Mouse (Mus musculus): Measurements from ENCODE around the gene Slc22a13. TPM values are rescaled to one million over a fixed set of nuclear protein-coding genes. Genes with fewer than 3 reads are reported as not detected.

Slc22a13 gene
- total RNA-seq (2014; rRNA removed; ENCODE audit: low replicate concordance): not detected in 2 replicates
- polyA plus RNA-seq (2015; fragmentation: Nextera tagmentation; extraction: Ambion mirVana): not detected in 2 replicates

- Histone ChIP-seq H3K36me3 (replicated peaks; ENCODE audit: control insufficient read depth, insufficient read depth, low read length) (no peaks in the 10 kb centered on the region), H3K9me3 (replicated peaks; ENCODE audit: control insufficient read depth, low read length) (0 out of 2 replicates have a peak, but pooled peaks cover 7% of the 10 kb centered on the region), H3K4me1 (ENCODE audit: control insufficient read depth, insufficient read depth) (no peaks in the 10 kb centered on the region), H3K9ac (replicated peaks; ENCODE audit: low read depth, low read length) (no peak within 1 kb of the TSS), H3K27me3 (ENCODE audit: control insufficient read depth, insufficient read depth, low read length) (no peaks in the 10 kb centered on the region), H3K4me3 (ENCODE audit: low read depth, low read length) (no peak within 1 kb of the TSS), H3K4me2 (ENCODE audit: low read depth, low read length) (no peak within 1 kb of the TSS), H3K27ac (ENCODE audit: low read depth) (no peak within 1 kb of the TSS)
- WGBS: 82% methylated on average over 4 of the region's 4 CpGs
- DNase-seq (ENCODE audit: low spot score): no peak
- ATAC-seq (ENCODE audit: insufficient read depth, low read depth): no peak
- no peak for TF ChIP-seq EP300 (IDR thresholded peaks at IDR 0.05; ENCODE audit: low read depth)
- TF ChIP-seq CTCF (IDR thresholded peaks at IDR 0.05; ENCODE audit: low read depth): no peak
These were observed at the start of gene Slc22a13 for GRCm38 (mm10) chr9:119208998-119209397. TSS of gene Slc22a13 (minus strand) at chr9:119209098.

- Histone ChIP-seq H3K9ac (replicated peaks; ENCODE audit: low read depth, low read length) (no peak overlapping the region), H3K4me3 (ENCODE audit: low read depth, low read length) (no peak overlapping the region), H3K27ac (ENCODE audit: low read depth) (no peak overlapping the region), H3K4me1 (ENCODE audit: control insufficient read depth, insufficient read depth) (no peaks in the 10 kb centered on the region), H3K27me3 (ENCODE audit: control insufficient read depth, insufficient read depth, low read length) (no peaks in the 10 kb centered on the region), H3K36me3 (replicated peaks; ENCODE audit: control insufficient read depth, insufficient read depth, low read length) (peaks cover 70% of the 10 kb centered on the region), H3K9me3 (replicated peaks; ENCODE audit: control insufficient read depth, low read length) (no peaks in the 10 kb centered on the region), H3K4me2 (ENCODE audit: low read depth, low read length) (no peak overlapping the region)
- no peak for ATAC-seq (ENCODE audit: insufficient read depth, low read depth)
- TF ChIP-seq CTCF (IDR thresholded peaks at IDR 0.05; ENCODE audit: low read depth) (no peak), EP300 (IDR thresholded peaks at IDR 0.05; ENCODE audit: low read depth) (no peak)
- no peak for DNase-seq (ENCODE audit: low spot score)
- 59% methylated on average over 5 of the region's 5 CpGs for WGBS
These were observed 49.2 kb upstream of the Slc22a13 start for GRCm38 (mm10) chr9:119258128-119258527.

GRCm38 (mm10) chr9:119256161-119256560 lies 47.3 kb upstream of the Slc22a13 start:
- DNase-seq (ENCODE audit: low spot score) (no peak), ATAC-seq (ENCODE audit: insufficient read depth, low read depth) (no peak)
- TF ChIP-seq EP300 (IDR thresholded peaks at IDR 0.05; ENCODE audit: low read depth) (no peak), CTCF (IDR thresholded peaks at IDR 0.05; ENCODE audit: low read depth) (no peak)
- WGBS: 96% methylated on average over 12 of the region's 12 CpGs
- Histone ChIP-seq H3K4me1 (ENCODE audit: control insufficient read depth, insufficient read depth) (no peaks in the 10 kb centered on the region), H3K4me3 (ENCODE audit: low read depth, low read length) (no peak overlapping the region), H3K4me2 (ENCODE audit: low read depth, low read length) (no peak overlapping the region), H3K27ac (ENCODE audit: low read depth) (no peak overlapping the region), H3K9me3 (replicated peaks; ENCODE audit: control insufficient read depth, low read length) (no peaks in the 10 kb centered on the region), H3K36me3 (replicated peaks; ENCODE audit: control insufficient read depth, insufficient read depth, low read length) (peaks cover 76% of the 10 kb centered on the region), H3K9ac (replicated peaks; ENCODE audit: low read depth, low read length) (no peak overlapping the region), H3K27me3 (ENCODE audit: control insufficient read depth, insufficient read depth, low read length) (no peaks in the 10 kb centered on the region)

DNA sequence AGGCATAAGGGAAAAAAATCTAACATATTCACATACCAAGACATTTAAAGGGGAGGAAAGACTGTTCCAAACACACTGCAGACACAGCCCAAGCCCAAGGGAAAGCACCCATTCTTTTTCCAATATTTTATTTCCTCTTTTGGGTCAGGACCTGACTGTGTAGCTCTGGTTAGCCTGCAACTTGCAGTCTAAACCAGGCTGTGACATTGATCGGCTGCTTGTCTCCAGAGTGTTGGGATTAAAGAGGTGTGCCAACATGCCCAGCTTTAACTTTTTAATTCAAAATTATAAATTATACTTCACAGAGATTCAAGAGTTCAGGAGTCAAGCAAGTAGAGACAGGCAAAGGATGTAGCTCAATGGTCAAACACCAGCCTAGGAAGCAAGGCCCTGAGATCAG lies 46.2 kb upstream of the Slc22a13 start:
- TF ChIP-seq EP300 (IDR thresholded peaks at IDR 0.05; ENCODE audit: low read depth) (no peak), CTCF (IDR thresholded peaks at IDR 0.05; ENCODE audit: low read depth) (no peak)
- DNase-seq (ENCODE audit: low spot score) (no peak), ATAC-seq (ENCODE audit: insufficient read depth, low read depth) (no peak)
- H3K36me3 ChIP-seq (replicated peaks; ENCODE audit: control insufficient read depth, insufficient read depth, low read length): peaks cover 79% of the 10 kb centered on the region
- no peak overlapping the region for H3K4me2 ChIP-seq (ENCODE audit: low read depth, low read length)
- no peak overlapping the region for H3K9ac ChIP-seq (replicated peaks; ENCODE audit: low read depth, low read length)
- no peak overlapping the region for H3K4me3 ChIP-seq (ENCODE audit: low read depth, low read length)
- no peaks in the 10 kb centered on the region for H3K27me3 ChIP-seq (ENCODE audit: control insufficient read depth, insufficient read depth, low read length)
- no peaks in the 10 kb centered on the region for H3K9me3 ChIP-seq (replicated peaks; ENCODE audit: control insufficient read depth, low read length)
- H3K4me1 ChIP-seq (ENCODE audit: control insufficient read depth, insufficient read depth): no peaks in the 10 kb centered on the region
- WGBS: 88% methylated on average over 1 of the region's 1 CpGs
- no peak overlapping the region for H3K27ac ChIP-seq (ENCODE audit: low read depth)

DNA sequence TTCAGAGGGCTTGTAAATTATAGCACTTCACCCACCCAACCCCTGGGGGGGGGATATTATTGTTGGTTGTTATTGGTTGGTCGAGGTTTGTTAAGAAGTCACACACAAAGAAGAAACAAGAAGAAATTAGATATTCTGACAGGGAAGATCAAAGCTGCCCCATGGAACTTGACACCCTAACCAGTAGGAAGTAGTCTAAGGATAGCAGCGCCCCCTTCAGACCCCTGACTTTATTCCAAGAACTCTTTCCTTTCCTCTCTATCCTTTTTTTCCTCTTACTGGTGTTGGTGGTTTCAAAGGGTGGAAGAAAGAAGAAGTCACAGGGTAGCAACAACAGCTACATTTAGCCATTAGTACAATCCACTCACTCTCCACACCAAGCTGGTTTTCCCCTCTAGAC lies 45.3 kb upstream of the Slc22a13 start:
- WGBS: 86% methylated on average over 2 of the region's 2 CpGs
- no peak overlapping the region for H3K9ac ChIP-seq (replicated peaks; ENCODE audit: low read depth, low read length)
- TF ChIP-seq CTCF (IDR thresholded peaks at IDR 0.05; ENCODE audit: low read depth): no peak
- TF ChIP-seq EP300 (IDR thresholded peaks at IDR 0.05; ENCODE audit: low read depth): no peak
- H3K27ac ChIP-seq (ENCODE audit: low read depth): no peak overlapping the region
- H3K4me2 ChIP-seq (ENCODE audit: low read depth, low read length): no peak overlapping the region
- DNase-seq (ENCODE audit: low spot score) (no peak), ATAC-seq (ENCODE audit: insufficient read depth, low read depth) (no peak)
- H3K36me3 ChIP-seq (replicated peaks; ENCODE audit: control insufficient read depth, insufficient read depth, low read length): peaks cover 81% of the 10 kb centered on the region
- no peaks in the 10 kb centered on the region for H3K27me3 ChIP-seq (ENCODE audit: control insufficient read depth, insufficient read depth, low read length)
- H3K4me1 ChIP-seq (ENCODE audit: control insufficient read depth, insufficient read depth): no peaks in the 10 kb centered on the region
- H3K4me3 ChIP-seq (ENCODE audit: low read depth, low read length): no peak overlapping the region
- H3K9me3 ChIP-seq (replicated peaks; ENCODE audit: control insufficient read depth, low read length): no peaks in the 10 kb centered on the region

DNA sequence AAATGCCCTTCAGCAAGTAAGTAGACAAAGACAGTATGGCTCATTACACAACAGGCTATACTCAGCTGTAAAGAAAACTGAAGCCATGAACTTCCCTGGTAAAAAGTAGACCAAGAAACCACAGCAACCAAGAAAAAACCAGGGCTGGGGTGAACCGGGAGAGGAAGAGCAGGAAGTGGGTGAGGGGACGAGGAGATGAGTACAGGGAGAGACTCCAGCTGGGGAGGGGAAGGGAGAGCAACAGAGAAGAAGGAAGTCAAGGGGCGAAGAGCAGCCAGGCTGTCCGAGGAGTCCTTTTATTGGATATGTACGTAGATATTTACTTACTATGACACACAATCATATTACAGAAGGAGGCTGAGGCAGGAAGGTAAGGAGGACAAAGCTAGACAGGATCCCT lies 39.1 kb upstream of the Slc22a13 start:
- H3K9me3 ChIP-seq (replicated peaks; ENCODE audit: control insufficient read depth, low read length): no peaks in the 10 kb centered on the region
- peaks cover 62% of the 10 kb centered on the region for H3K36me3 ChIP-seq (replicated peaks; ENCODE audit: control insufficient read depth, insufficient read depth, low read length)
- no peak overlapping the region for H3K4me2 ChIP-seq (ENCODE audit: low read depth, low read length)
- H3K4me3 ChIP-seq (ENCODE audit: low read depth, low read length): no peak overlapping the region
- TF ChIP-seq EP300 (IDR thresholded peaks at IDR 0.05; ENCODE audit: low read depth) (no peak), CTCF (IDR thresholded peaks at IDR 0.05; ENCODE audit: low read depth) (no peak)
- ATAC-seq (ENCODE audit: insufficient read depth, low read depth): no peak
- H3K27me3 ChIP-seq (ENCODE audit: control insufficient read depth, insufficient read depth, low read length): no peaks in the 10 kb centered on the region
- H3K4me1 ChIP-seq (ENCODE audit: control insufficient read depth, insufficient read depth): no peaks in the 10 kb centered on the region
- no peak overlapping the region for H3K27ac ChIP-seq (ENCODE audit: low read depth)
- H3K9ac ChIP-seq (replicated peaks; ENCODE audit: low read depth, low read length): no peak overlapping the region
- no peak for DNase-seq (ENCODE audit: low spot score)
- WGBS: 70% methylated on average over 5 of the region's 5 CpGs

Data from heart, postnatal 0 days (tissue).